Mouse (Mus musculus): ENCODE data around the gene Sspn.

The Sspn gene

DNA sequence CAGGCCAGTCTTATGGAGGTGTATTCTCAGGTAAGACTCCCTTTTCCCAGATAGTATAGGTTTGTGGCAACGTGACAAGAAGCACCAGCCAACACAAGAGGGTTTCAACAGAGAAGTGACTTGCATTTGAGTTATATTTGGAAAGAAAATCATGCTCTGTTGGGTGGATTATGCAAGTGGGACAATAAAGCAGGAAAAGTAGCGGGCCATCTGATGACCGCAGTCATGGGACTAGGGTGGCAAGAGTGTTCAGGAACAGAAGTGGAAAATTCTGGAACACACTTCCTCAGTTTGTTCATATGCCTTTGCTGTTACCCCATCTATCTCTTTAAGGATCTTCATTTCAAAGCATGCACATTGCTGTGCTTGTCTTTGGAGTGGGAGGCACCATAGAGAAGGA lies 82.9 kb downstream of the Sspn start:
- no peak for DNase-seq (ENCODE audit: low spot score)

Measured in left cerebral cortex, adult 11 months (tissue).